Comparison of ENCODE assay signal across 16 mouse cellular contexts in genomic region chr1:184935490-184935889, GRCm38 (mm10). TPM values are rescaled to one million over a fixed set of nuclear protein-coding genes. Genes with fewer than 3 reads are reported as not detected.
A peak's percentile ranks its signal among the peaks of the same experiment; 100 is the strongest.
DNase-seq lines count a peak whose midpoint lies in the region; ATAC-seq and TF ChIP-seq lines count a peak whose summit lies in the region.
"Had no signal": no experiment of that assay in that cellular context is flagged by ENCODE, and none has a peak within 500 bp of the region (broad histone marks: within the 10 kb centered on the region; RNA-seq: fewer than 3 reads in every experiment).

No protein-coding gene starts in this region.

- no peak overlapping the region for H3K4me3 ChIP-seq in hindbrain, embryonic 13.5 days
- no peak overlapping the region for H3K4me3 ChIP-seq in hindbrain, embryonic 10.5 days
- no peak overlapping the region for H3K4me3 ChIP-seq in limb, embryonic 13.5 days
- H3K4me3 ChIP-seq in cerebellum, adult 2 months (replicated peaks; ENCODE audit: insufficient read depth, low read depth, low read length) = no peak overlapping the region
- H3K4me3 ChIP-seq: liver, embryonic 15.5 days; myocyte had no signal

- no peaks in the 10 kb centered on the region; the same call in 1 of the 2 replicates for H3K4me1 ChIP-seq in hindbrain, embryonic 13.5 days (replicated peaks)
- no peaks in the 10 kb centered on the region for H3K4me1 ChIP-seq in hindbrain, embryonic 10.5 days (replicated peaks)
- H3K4me1 ChIP-seq in limb, embryonic 13.5 days = peaks cover 14% of the 10 kb centered on the region
- no peaks in the 10 kb centered on the region for H3K4me1 ChIP-seq in cerebellum, adult 2 months (ENCODE audit: control insufficient read depth, insufficient read depth, low read length)

- TF ChIP-seq POLR2A in cerebellum, adult 2 months (IDR thresholded peaks at IDR 0.05; ENCODE audit: borderline replicate concordance, insufficient read depth, low read length) = no peak

- peaks cover 18% of the 10 kb centered on the region for H3K36me3 ChIP-seq in hindbrain, embryonic 13.5 days
- H3K36me3 ChIP-seq in hindbrain, embryonic 10.5 days = peaks cover 10% of the 10 kb centered on the region
- H3K36me3 ChIP-seq in limb, embryonic 13.5 days = peaks cover 3% of the 10 kb centered on the region
- H3K36me3 ChIP-seq: liver, embryonic 15.5 days had no signal

- TF ChIP-seq CTCF in cerebellum, adult 2 months (IDR thresholded peaks at IDR 0.05; ENCODE audit: borderline replicate concordance, insufficient read depth, low read depth, low read length) = no peak

- WGBS in hindbrain, embryonic 13.5 days = 64% methylated on average over 6 of the region's 6 CpGs
- 78% methylated on average over 6 of the region's 6 CpGs for WGBS in hindbrain, embryonic 10.5 days
- 53% methylated on average over 6 of the region's 6 CpGs for WGBS in limb, embryonic 13.5 days
- WGBS in cerebellum, adult 2 months = 54% methylated on average over 6 of the region's 6 CpGs

- no peak overlapping the region for H3K9ac ChIP-seq in hindbrain, embryonic 13.5 days
- H3K9ac ChIP-seq in limb, embryonic 13.5 days = no peak overlapping the region
- H3K9ac ChIP-seq: forebrain, postnatal 0 days; liver, embryonic 15.5 days had no signal

- DNase-seq in hindbrain, embryonic 10.5 days (ENCODE audit: low spot score) = no peak
- DNase-seq in urinary bladder, postnatal 14 days (ENCODE audit: low spot score) = peak; percentile 9
- no peak for DNase-seq in urinary bladder, postnatal 36 days (ENCODE audit: low spot score in 2 of 2)
- no peak for DNase-seq in cerebellum, adult 2 months
- no peak for DNase-seq in cerebellum, adult 11-12 months
- DNase-seq: adrenal gland, postnatal 10 days; cerebellum, postnatal 14 days; forebrain, postnatal 0 days; kidney, postnatal 14 days; layer of hippocampus, adult 9-11 months; thymus, postnatal 14 days had no signal

- H3K9me3 ChIP-seq in hindbrain, embryonic 13.5 days = no peaks in the 10 kb centered on the region
- no peaks in the 10 kb centered on the region for H3K9me3 ChIP-seq in hindbrain, embryonic 10.5 days
- H3K9me3 ChIP-seq in limb, embryonic 13.5 days = peaks cover 5% of the 10 kb centered on the region; the same call in 1 of the 2 replicates
- H3K9me3 ChIP-seq: liver, embryonic 15.5 days had no signal

- ATAC-seq in hindbrain, embryonic 13.5 days (ENCODE audit: low FRiP score) = no peak
- peak; percentile 67; the same call in 1 of the 2 replicates for ATAC-seq in limb, embryonic 13.5 days (ENCODE audit: low FRiP score, low read depth)
- ATAC-seq: CD4-positive, CD25-positive, alpha-beta regulatory T cell, adult 4 months; forebrain, postnatal 0 days had no signal

- H3K4me2 ChIP-seq in hindbrain, embryonic 13.5 days = no peak overlapping the region
- H3K4me2 ChIP-seq in limb, embryonic 13.5 days (replicated peaks) = no peak overlapping the region
- H3K4me2 ChIP-seq: liver, embryonic 15.5 days had no signal

- H3K27ac ChIP-seq in hindbrain, embryonic 13.5 days = peak overlapping the region; percentile 23; the same call in 1 of the 2 replicates
- no peak overlapping the region for H3K27ac ChIP-seq in hindbrain, embryonic 10.5 days
- peak overlapping the region; percentile 28; the same call in 1 of the 2 replicates for H3K27ac ChIP-seq in limb, embryonic 13.5 days
- H3K27ac ChIP-seq in cerebellum, adult 2 months (ENCODE audit: insufficient read depth, low read length) = no peak overlapping the region
- H3K27ac ChIP-seq: liver, embryonic 15.5 days had no signal

- H3K27me3 ChIP-seq in hindbrain, embryonic 13.5 days = no peaks in the 10 kb centered on the region
- H3K27me3 ChIP-seq in hindbrain, embryonic 10.5 days (ENCODE audit: insufficient read depth, poor library complexity, severe bottlenecking) = no peaks in the 10 kb centered on the region
- no peaks in the 10 kb centered on the region for H3K27me3 ChIP-seq in limb, embryonic 13.5 days
- H3K27me3 ChIP-seq in cerebellum, adult 2 months (ENCODE audit: control insufficient read depth, insufficient read depth, low read length) = no peaks in the 10 kb centered on the region
- H3K27me3 ChIP-seq: liver, embryonic 15.5 days had no signal

RNA-seq across cellular contexts. Expression of gene C130074G19Rik, which starts 52.5 kb away (rescaled TPM):
- polyA plus RNA-seq in hindbrain, embryonic 13.5 days (2015; fragmentation: Nextera tagmentation; extraction: Ambion mirVana) = 1.1 and 1.2 TPM in 2 replicates
- 0.64 and 0.72 TPM in 2 replicates for polyA plus RNA-seq in hindbrain, embryonic 10.5 days (2016; fragmentation: Nextera tagmentation; extraction: Ambion mirVana)
- polyA plus RNA-seq in limb, embryonic 13.5 days (2015; fragmentation: Nextera tagmentation; extraction: Ambion mirVana) = 1.1 and 1.6 TPM in 2 replicates
- 6.0 and 7.4 TPM in 2 replicates for polyA plus RNA-seq in cerebellum, adult 2 months (2012; rRNA removed)
- polyA plus RNA-seq: CD4-positive, CD25-positive, alpha-beta regulatory T cell, adult 4 months had no signal

Comparison
In these comparisons a context has a peak if more than half of its experiments do, and no peak if none do; other contexts are left out.
1. H3K27ac ChIP-seq: peak in hindbrain, embryonic 13.5 days (single experiment) and limb, embryonic 13.5 days (single experiment); none in hindbrain, embryonic 10.5 days (single experiment) and cerebellum, adult 2 months (single experiment).